Mouse (Mus musculus) olfactory bulb, adult 2 months (tissue): ENCODE data around the gene Rad54l2.

ENCODE experiments used
- CTCF ChIP-seq: fragments of 200-500 bp; IDR thresholded peaks from 2 replicates; pipeline ENCODE4 v1.5.1; 2012; ENCODE audit warnings: low read depth, mild to moderate bottlenecking, low read length, moderate library complexity; ENCODE audit not compliant: insufficient read depth
- POLR2A ChIP-seq: fragments of 200-500 bp; IDR thresholded peaks from 2 replicates; pipeline ENCODE4 v1.6.1; 2012; ENCODE audit warnings: mild to moderate bottlenecking, low read depth, low read length, moderate library complexity; ENCODE audit not compliant: insufficient read depth

DNA sequence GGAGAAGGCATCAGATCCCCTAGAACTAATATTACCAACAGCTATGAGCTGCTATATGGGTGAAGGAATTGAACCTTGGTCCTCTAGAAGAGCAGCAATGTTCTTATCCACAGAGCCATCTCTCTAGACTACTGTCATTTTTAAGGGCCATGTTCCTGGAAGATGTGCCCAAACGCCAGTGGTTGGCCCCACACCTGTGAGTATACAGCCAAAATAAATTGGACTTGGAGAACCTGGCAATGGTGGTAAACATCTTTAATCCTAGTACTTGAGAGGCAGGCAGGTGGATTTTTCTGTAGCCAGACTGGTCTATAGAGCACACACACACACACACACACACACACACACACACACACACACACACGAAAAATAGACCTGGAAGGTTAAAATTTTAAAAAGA is 59.6 kb downstream of the Rad54l2 start:
- TF ChIP-seq CTCF (no peak), POLR2A (no peak)
